Comparison of ENCODE assay signal across 18 mouse cellular contexts in genomic region chr4:62477542-62478244, GRCm38 (mm10). TPM values are rescaled to one million over a fixed set of nuclear protein-coding genes. Genes with fewer than 3 reads are reported as not detected.
"Had no signal": no experiment of that assay in that cellular context is flagged by ENCODE, and none has a peak within 500 bp of the region (broad histone marks: within the 10 kb centered on the region; RNA-seq: fewer than 3 reads in every experiment).

No protein-coding gene starts in this region.

- H3K9ac ChIP-seq: hindbrain, embryonic 13.5 days; limb, embryonic 13.5 days; liver, embryonic 14.5 days; midbrain, embryonic 15.5 days; neural tube, embryonic 12.5 days had no signal

- ATAC-seq: hindbrain, postnatal 0 days; midbrain, embryonic 15.5 days had no signal

- H3K4me2 ChIP-seq: hindbrain, embryonic 13.5 days; limb, embryonic 13.5 days; midbrain, embryonic 11.5 days; midbrain, embryonic 15.5 days; neural tube, embryonic 12.5 days had no signal

- H3K27ac ChIP-seq: hindbrain, embryonic 13.5 days; hindbrain, postnatal 0 days; limb, embryonic 13.5 days; liver, embryonic 14.5 days; macrophage; midbrain, embryonic 15.5 days; neural tube, embryonic 12.5 days had no signal

- DNase-seq: kidney, adult 11 months; kidney, adult 9 months; left cerebral cortex, postnatal 4 days; retina, postnatal 1 day; right cerebral cortex, postnatal 4 days; spleen, adult 18-20 months; thymus, adult 18-20 months; thymus, postnatal 14 days had no signal

- H3K36me3 ChIP-seq: hindbrain, embryonic 13.5 days; limb, embryonic 13.5 days; midbrain, embryonic 15.5 days; neural tube, embryonic 12.5 days had no signal

- H3K9me3 ChIP-seq: hindbrain, embryonic 13.5 days; limb, embryonic 13.5 days; midbrain, embryonic 15.5 days; neural tube, embryonic 12.5 days had no signal

- H3K4me3 ChIP-seq: hindbrain, embryonic 13.5 days; limb, embryonic 13.5 days; megakaryocyte, embryonic 14.5 days; midbrain, embryonic 15.5 days; neural tube, embryonic 12.5 days had no signal

RNA-seq across cellular contexts. Expression of gene Rnf183, which starts 42.6 kb away (rescaled TPM):
- polyA plus RNA-seq: hindbrain, embryonic 13.5 days; limb, embryonic 13.5 days; liver, adult 2 months; liver, embryonic 14.5 days; macrophage; midbrain, embryonic 11.5 days; neural tube, embryonic 12.5 days had no signal
